Mouse (Mus musculus) liver, postnatal 0 days (tissue): ENCODE results near the gene Stac. TPM values are rescaled to one million over a fixed set of nuclear protein-coding genes. Genes with fewer than 3 reads are reported as not detected.

Experiments used
- ATAC-seq: fragments of 200-750 bp; cut with Nextera tagmentation; 2 replicates; pipeline ENCODE4 v1.8.0; 2017; ENCODE audit warnings: mild to moderate bottlenecking, moderate library complexity
- DNase-seq: peaks from one replicate; pipeline ENCODE4 v3.0.0-alpha.2; 2016
- H3K27ac ChIP-seq: fragments of 300-500 bp; sonication (generic); 2 replicates; pipeline ENCODE4 v1.5.1; 2014; ENCODE audit warnings: antibody characterized with exemption, moderate library complexity, mild to moderate bottlenecking, low read depth
- H3K27me3 ChIP-seq: fragments of 300-500 bp; sonication (generic); 2 replicates; pipeline ENCODE4 v1.6.1; 2014; ENCODE audit warnings: low read length, control low read depth, mixed read lengths; ENCODE audit not compliant: insufficient read depth
- H3K36me3 ChIP-seq: fragments of 300-500 bp; sonication (generic); replicated peaks from 2 replicates; pipeline ENCODE4 v1.6.1; 2014; ENCODE audit warnings: mild to moderate bottlenecking, control low read depth, low read length, moderate library complexity, mixed read lengths; ENCODE audit not compliant: insufficient read depth
- H3K4me1 ChIP-seq: fragments of 300-500 bp; sonication (generic); 2 replicates; pipeline ENCODE4 v1.6.1; 2014; ENCODE audit warnings: antibody characterized with exemption, mild to moderate bottlenecking, control low read depth; ENCODE audit not compliant: insufficient read depth
- H3K4me2 ChIP-seq: fragments of 300-500 bp; sonication (generic); 2 replicates; pipeline ENCODE4 v1.6.1; 2014; ENCODE audit warnings: low read depth, mild to moderate bottlenecking, low read length, moderate library complexity, mixed read lengths
- H3K4me3 ChIP-seq: fragments of 300-500 bp; sonication (generic); 2 replicates; pipeline ENCODE4 v1.5.1; 2014; ENCODE audit warnings: low read depth, low read length
- H3K9ac ChIP-seq: fragments of 300-500 bp; sonication (generic); replicated peaks from 2 replicates; pipeline ENCODE4 v1.6.1; 2014; ENCODE audit warnings: mild to moderate bottlenecking, moderate library complexity
- H3K9me3 ChIP-seq: fragments of 300-500 bp; sonication (generic); 2 replicates; pipeline ENCODE4 v1.6.1; 2016; ENCODE audit warnings: mild to moderate bottlenecking, control low read depth, low read length, mixed read lengths
- CTCF ChIP-seq: sonication (generic); IDR thresholded peaks from 2 replicates; pipeline ENCODE4 v1.5.1; 2016; ENCODE audit warnings: antibody characterized with exemption, low read depth
- EP300 ChIP-seq: IDR thresholded peaks from 2 replicates; pipeline ENCODE4 v1.6.1; 2016; ENCODE audit warnings: antibody characterized with exemption, low read depth, mild to moderate bottlenecking
- WGBS: fragments of 180-500 bp; shearing (Covaris S2); extraction: QIAGEN DNeasy Blood & Tissue Kit; methylation state at CpG from one replicate; pipeline ENCODE4 v1.1.7; 2014; ENCODE audit not compliant: insufficient replicate concordance; 5-methylcytosine and 5-hydroxymethylcytosine counted together
- polyA plus RNA-seq: library from polyadenylated mRNA; unstranded; fragments of >200 nt; fragmentation: Nextera tagmentation; extraction: Ambion mirVana; gene quantifications from 2 replicates; pipeline ENCODE4 v1.2.1, GENCODE M21; 2015

Gene Stac
- polyA plus RNA-seq, 1 experiment from 2014 or later, result not detected

DNA sequence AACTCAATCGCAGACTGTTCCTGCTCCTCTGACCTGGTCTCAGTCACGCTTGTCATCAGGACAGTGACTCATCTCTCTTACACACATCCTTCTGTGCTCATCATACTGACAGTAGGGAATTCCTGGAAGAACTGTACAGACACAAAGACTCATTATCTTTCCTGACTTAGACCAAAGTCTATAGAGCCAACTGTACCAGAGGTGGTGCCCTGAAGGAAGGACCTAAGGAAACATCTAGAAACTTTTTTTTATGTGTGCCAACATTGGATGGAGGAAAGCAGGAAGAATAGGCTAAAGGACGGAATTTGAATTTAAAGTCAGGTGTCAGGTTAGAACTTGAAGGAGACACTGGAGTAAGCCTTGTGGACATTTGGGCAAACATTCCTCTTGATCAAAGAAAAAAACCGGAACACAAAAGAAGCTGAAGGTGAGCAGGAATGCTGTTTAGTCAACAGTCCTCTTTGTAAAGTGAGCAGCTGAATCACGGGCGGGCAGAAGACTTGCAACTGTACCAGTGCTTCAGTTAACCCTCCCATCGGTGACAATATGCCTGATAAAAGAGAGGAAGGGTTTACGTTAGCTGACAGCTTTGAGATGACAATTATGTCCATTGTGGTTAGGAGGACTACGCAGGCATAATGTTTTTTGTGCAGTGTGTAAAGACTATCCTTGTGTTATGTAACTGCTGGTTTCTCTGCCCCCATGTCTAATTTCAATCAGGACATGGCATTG, 42.0 kb upstream of the Stac start:
- H3K4me2 ChIP-seq, result no peak overlapping the region
- H3K36me3 ChIP-seq, result no peaks in the 10 kb centered on the region
- H3K4me1 ChIP-seq, result no peaks in the 10 kb centered on the region
- no peak overlapping the region for H3K9ac ChIP-seq
- no peak overlapping the region for H3K27ac ChIP-seq
- no peak for ATAC-seq
- H3K9me3 ChIP-seq, result no peaks in the 10 kb centered on the region
- no peaks in the 10 kb centered on the region for H3K27me3 ChIP-seq
- no peak for DNase-seq
- 65% methylated on average over 9 of the region's 9 CpGs for WGBS
- H3K4me3 ChIP-seq, result no peak overlapping the region
- no peak for TF ChIP-seq EP300

DNA sequence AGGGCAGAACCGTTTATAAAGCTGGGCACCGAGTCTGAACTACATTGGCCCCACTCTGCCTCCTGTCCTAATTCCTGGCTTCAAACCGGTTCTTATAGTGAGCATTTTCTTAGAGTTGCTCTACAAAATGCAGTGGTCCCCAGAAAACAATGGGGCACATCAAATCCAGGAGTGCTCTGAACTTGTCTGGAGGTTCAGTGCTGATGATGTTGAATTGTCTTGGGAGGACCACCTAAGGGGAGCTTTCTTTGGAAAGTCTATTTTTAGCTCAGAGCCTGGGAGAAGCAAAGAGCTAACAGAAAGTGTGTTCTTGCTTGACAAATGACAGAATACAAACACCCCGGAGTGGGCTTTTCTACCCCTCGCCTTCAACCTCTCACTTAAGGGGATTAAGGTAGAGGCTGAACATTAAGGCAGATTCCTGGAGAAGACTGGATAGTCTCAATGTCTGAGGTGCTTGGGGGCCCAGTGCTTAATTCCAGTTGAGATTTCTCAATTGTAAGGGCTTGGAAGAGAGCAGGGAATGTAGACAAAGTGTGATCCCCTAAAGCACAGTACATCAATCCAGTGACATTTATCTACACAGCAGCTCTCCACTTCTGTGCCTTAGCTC, 34.9 kb upstream of the Stac start:
- Histone ChIP-seq H3K4me1 (no peaks in the 10 kb centered on the region), H3K36me3 (no peaks in the 10 kb centered on the region), H3K4me2 (no peak overlapping the region), H3K4me3 (no peak overlapping the region), H3K9ac (no peak overlapping the region), H3K27me3 (no peaks in the 10 kb centered on the region), H3K9me3 (no peaks in the 10 kb centered on the region), H3K27ac (no peak overlapping the region)
- ATAC-seq, result no peak
- WGBS, result 63% methylated on average over 5 of the region's 5 CpGs
- no peak for DNase-seq
- TF ChIP-seq EP300 (no peak), CTCF (no peak)

DNA sequence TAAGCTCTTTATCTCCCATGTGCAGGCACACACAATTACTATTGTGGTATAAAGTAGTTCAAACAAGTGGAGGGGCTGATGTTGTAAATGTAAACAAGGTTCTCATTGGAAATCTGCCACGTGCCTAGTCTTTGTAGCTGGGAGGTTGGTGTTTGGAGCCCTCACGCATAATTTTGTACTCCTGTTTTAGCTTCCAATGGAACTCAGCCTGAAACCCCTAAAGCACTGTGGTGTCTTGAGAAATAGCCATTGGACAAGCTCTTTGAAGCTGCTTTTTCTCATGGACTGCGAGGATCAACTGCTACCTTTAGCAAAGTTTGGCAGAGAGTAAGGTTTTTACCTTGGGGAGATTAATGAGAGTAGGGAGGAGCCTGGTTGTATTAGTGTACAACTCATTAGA, 24.3 kb upstream of the Stac start:
- 48% methylated on average over 3 of the region's 3 CpGs for WGBS
- Histone ChIP-seq H3K9ac (no peak overlapping the region), H3K4me1 (no peaks in the 10 kb centered on the region), H3K4me3 (no peak overlapping the region), H3K4me2 (no peak overlapping the region), H3K9me3 (no peaks in the 10 kb centered on the region), H3K27me3 (no peaks in the 10 kb centered on the region), H3K36me3 (no peaks in the 10 kb centered on the region), H3K27ac (no peak overlapping the region)
- no peak for ATAC-seq
- TF ChIP-seq CTCF, result no peak
- TF ChIP-seq EP300, result no peak
- DNase-seq, result no peak

DNA sequence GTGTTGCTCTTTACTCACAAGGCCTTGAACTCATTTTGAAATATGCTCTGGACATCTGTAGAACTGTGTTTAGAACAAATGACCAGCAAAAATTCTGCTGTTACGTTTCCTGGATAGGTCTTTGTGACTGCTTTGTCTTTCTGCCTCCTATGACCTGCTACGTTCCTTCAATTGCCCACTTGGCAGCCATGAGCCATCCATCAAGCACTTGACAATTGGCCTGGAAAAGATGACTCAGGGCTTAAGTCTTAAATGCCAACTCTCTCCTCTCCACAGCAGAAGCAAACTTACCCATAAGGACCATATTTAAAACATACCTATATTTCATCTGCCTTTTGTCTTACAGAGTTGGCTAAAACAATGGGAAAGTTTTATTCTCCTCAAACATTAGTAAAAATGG, 10.0 kb upstream of the Stac start:
- WGBS, result 50% methylated on average over 2 of the region's 2 CpGs
- no peak for TF ChIP-seq EP300
- no peak for TF ChIP-seq CTCF
- H3K9ac ChIP-seq, result no peak overlapping the region
- ATAC-seq, result no peak
- no peaks in the 10 kb centered on the region for H3K4me1 ChIP-seq
- no peaks in the 10 kb centered on the region for H3K27me3 ChIP-seq
- H3K27ac ChIP-seq, result no peak overlapping the region
- H3K4me3 ChIP-seq, result no peak overlapping the region
- no peaks in the 10 kb centered on the region for H3K9me3 ChIP-seq
- no peak for DNase-seq
- no peak overlapping the region for H3K4me2 ChIP-seq
- no peaks in the 10 kb centered on the region for H3K36me3 ChIP-seq

DNA sequence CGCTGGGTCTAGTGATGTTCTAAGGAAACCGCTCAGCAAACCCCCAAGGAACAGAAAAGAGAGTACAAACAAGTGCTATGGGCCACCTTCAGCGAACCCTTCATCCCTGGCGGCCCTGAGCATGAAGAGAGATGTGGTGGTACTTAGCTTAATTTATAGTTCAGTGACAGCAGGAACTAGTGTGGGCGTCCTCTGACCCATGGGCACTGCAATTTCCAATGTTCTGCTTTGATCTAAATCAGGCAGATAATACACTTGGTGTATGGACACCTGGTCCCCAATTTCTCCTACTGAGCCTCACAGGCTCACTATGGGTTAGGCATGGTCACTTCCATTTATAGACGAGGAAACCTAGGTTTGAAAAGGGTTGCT, 322 bp upstream of the Stac start:
- H3K4me2 ChIP-seq, result peak overlapping the region; percentile 68
- DNase-seq (no peak), ATAC-seq (no peak)
- 10% methylated on average over 6 of the region's 6 CpGs for WGBS
- H3K9me3 ChIP-seq, result no peaks in the 10 kb centered on the region
- no peak overlapping the region for H3K9ac ChIP-seq
- H3K27ac ChIP-seq, result no peak overlapping the region
- no peaks in the 10 kb centered on the region; the same call in 1 of the 2 replicates for H3K4me1 ChIP-seq
- H3K27me3 ChIP-seq, result peaks cover 28% of the 10 kb centered on the region
- H3K4me3 ChIP-seq, result peak overlapping the region; percentile 34
- no peaks in the 10 kb centered on the region for H3K36me3 ChIP-seq
- TF ChIP-seq CTCF (no peak), EP300 (no peak)

DNA sequence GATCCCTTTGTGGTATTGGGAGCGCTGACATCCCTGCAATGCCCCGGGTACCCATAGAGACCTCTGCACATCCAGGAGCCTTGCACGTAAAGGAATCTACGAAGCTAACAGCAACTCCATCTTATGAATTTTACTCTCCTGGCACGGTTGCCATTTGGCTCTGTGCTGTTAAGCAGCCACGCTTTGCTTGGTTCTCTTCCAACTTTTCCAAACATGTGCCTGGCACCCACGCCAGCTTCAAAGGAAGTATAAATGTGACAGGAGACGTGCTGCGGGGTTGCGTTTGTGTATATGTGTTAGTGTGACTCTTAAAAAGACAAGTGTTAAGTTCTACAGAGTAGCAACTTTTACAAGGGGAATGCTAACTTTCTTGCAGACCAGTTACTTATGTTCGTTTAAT, 1.0 kb downstream of the Stac start:
- H3K27ac ChIP-seq, result no peak overlapping the region
- H3K4me1 ChIP-seq, result no peaks in the 10 kb centered on the region; the same call in 1 of the 2 replicates
- 79% methylated on average over 11 of the region's 11 CpGs for WGBS
- H3K9ac ChIP-seq, result no peak overlapping the region
- no peak for DNase-seq
- peaks cover 28% of the 10 kb centered on the region for H3K27me3 ChIP-seq
- ATAC-seq, result no peak
- TF ChIP-seq EP300, result no peak
- no peaks in the 10 kb centered on the region for H3K36me3 ChIP-seq
- H3K9me3 ChIP-seq, result no peaks in the 10 kb centered on the region
- H3K4me3 ChIP-seq, result no peak overlapping the region
- H3K4me2 ChIP-seq, result no peak overlapping the region
